Mouse (Mus musculus) brain, embryonic 14.5 days (tissue): ENCODE data around the gene Sox8. TPM values are rescaled to one million over a fixed set of nuclear protein-coding genes. Genes with fewer than 3 reads are reported as not detected.
A peak's percentile ranks its signal among the peaks of the same experiment; 100 is the strongest.

Experiments
- DNase-seq: peaks from one replicate; pipeline ENCODE4 v3.0.0-alpha.2; 2011; ENCODE audit warnings: low read depth
- CTCF ChIP-seq: fragments of 200-500 bp; IDR thresholded peaks from 2 replicates; pipeline ENCODE4 v1.5.1; 2012; ENCODE audit warnings: inconsistent platforms, mild to moderate bottlenecking, moderate library complexity, borderline replicate concordance; ENCODE audit not compliant: insufficient read depth, insufficient read length; ENCODE audit errors: extremely low read depth
- POLR2A ChIP-seq: fragments of 200-500 bp; IDR thresholded peaks from 2 replicates; pipeline ENCODE4 v1.6.1; 2012; ENCODE audit warnings: mild to moderate bottlenecking, inconsistent platforms, borderline replicate concordance; ENCODE audit not compliant: poor library complexity, insufficient read depth, insufficient read length, severe bottlenecking; ENCODE audit errors: extremely low read depth
- polyA plus RNA-seq: library from polyadenylated mRNA; depleted of rRNA; stranded (reverse); fragments of >200 nt; gene quantifications from 2 replicates; pipeline ENCODE4 v1.2.3, GENCODE M21; 2012

Sox8 gene
- polyA plus RNA-seq, 1 experiment: 17.6 TPM

DNA sequence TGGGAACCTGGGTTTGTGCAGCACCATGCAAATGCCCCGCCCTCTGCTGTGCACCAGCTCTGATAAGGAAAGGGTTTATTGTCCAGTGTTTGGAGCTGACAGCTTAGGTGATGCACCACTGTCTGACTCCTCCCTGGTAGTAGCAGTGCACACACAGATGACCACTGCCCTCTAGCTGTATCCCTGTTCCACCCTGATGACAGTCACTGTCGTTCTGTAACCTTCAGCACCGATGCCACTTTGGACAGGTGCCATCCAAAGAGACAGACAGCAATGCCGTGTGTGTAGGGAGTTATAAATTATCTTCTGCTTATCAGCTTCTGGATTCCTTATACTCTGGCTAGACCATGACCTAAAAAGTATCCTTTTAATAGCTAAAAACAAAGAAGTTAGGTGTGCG lies 25.0 kb upstream of the Sox8 start:
- no peak for DNase-seq
- no peak for TF ChIP-seq POLR2A
- no peak for TF ChIP-seq CTCF

GRCm38 (mm10) chr17:25593411-25594261 lies 23.1 kb upstream of the Sox8 start:
- DNase-seq: peak; percentile 34
- TF ChIP-seq CTCF (no peak), POLR2A (no peak)

GRCm38 (mm10) chr17:25592336-25592735 lies 21.9 kb upstream of the Sox8 start:
- TF ChIP-seq CTCF (no peak), POLR2A (no peak)
- no peak for DNase-seq

- TF ChIP-seq CTCF (peak; percentile 35; the same call in 1 of the 2 replicates), POLR2A (no peak)
- DNase-seq: no peak
These were observed 20.5 kb upstream of the Sox8 start for GRCm38 (mm10) chr17:25590985-25591384.

- no peak for TF ChIP-seq POLR2A
- TF ChIP-seq CTCF: no peak
These were observed 19.6 kb upstream of the Sox8 start for GRCm38 (mm10) chr17:25590068-25590467.

GRCm38 (mm10) chr17:25584646-25585045 lies 14.2 kb upstream of the Sox8 start:
- TF ChIP-seq CTCF (no peak), POLR2A (no peak)
- no peak for DNase-seq

More at GRCm38 (mm10) chr17:25590068-25590467, 19.6 kb upstream of the Sox8 start:
- no peak for DNase-seq

DNA sequence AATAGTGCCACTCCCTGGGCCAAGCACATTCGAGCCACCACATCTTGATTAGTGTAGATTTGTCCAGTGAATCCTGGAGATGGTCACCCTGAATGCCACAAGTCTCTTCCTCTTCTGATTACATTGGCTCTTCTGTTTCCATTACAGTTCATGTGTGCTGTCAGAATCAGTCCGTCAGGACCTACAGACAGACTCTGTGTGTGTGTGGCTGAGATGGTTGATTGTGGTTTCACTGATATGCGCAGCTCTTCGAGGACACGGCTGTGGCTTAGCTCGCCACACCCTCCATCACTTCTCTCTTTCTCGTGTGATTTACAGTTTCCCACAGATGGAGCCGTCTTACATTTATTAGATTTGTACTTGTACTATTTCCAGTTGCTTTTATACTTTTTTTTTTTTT lies 13.4 kb upstream of the Sox8 start:
- no peak for DNase-seq
- TF ChIP-seq CTCF (no peak), POLR2A (no peak)

DNA sequence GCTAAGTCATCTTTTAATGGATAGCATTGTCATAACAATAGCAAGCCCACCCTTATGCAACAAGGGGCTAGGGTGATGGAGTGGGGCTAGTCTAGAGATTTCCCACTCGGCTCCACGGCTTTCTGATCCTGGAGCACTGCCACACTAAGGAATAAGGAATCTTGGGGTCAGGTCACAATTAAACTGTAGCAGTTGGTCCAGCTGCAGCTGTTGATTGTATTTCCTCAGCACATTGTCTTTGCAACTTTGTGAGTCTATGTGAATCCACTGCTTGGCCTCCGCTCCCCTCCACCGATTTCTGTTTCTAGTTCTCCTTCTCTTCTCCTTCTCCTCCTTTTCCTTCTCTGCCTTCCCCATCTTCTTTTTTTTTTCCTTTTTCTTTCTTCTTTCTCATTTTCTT lies 12.6 kb upstream of the Sox8 start:
- TF ChIP-seq POLR2A (no peak), CTCF (no peak)
- no peak for DNase-seq

GRCm38 (mm10) chr17:25582076-25582475 lies 11.6 kb upstream of the Sox8 start:
- TF ChIP-seq POLR2A (no peak), CTCF (no peak)
- DNase-seq: no peak

GRCm38 (mm10) chr17:25579332-25580047 lies 9.0 kb upstream of the Sox8 start:
- DNase-seq: no peak
- TF ChIP-seq CTCF (no peak), POLR2A (no peak)

DNA sequence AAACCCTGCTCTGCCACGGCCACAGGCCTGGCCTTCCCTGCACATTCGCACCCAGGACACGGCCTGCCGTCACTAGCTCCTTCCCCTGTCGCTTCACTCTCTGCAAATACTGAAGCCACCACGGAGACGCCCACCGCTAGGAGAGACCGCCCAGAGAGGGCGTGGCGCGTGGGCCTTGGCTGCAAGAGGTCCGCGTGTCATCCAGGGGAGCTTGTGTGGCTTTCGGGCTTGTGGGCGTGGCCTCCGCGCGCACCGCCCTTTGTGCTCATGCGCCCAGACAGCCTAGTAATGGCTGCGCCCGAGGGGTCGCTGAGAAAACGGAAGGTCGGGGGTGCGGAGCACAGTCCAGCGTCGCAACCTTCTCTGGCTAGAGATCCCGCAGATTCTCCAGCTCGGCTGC lies 8.4 kb upstream of the Sox8 start, which contains the start of gene Lmf1:
Lmf1 (plus strand) TSS at position 166 of the 400 bp plus-strand sequence.
- TF ChIP-seq CTCF (no peak), POLR2A (peak; percentile 60; the same call in 1 of the 2 replicates)
- peak; percentile 98 for DNase-seq

DNA sequence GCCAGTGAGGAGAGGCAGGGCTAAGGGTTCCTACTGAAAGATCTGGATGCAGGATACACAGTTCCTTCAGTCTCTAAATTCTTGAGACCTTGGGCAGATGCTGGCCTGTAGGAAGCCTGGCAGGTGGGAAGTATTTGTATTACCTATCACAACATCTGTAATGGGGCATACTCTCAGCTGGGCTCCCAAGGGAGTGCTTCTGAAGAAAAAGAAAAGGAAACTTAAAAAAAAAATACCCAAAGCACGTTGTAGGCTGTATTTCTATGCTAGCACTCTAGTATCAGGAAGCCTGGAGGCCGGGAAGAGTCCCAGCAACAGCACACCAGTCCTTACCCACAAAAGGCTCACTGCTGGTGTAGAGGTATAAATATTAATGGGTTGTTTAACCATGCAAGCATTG lies 7.2 kb upstream of the Sox8 start:
- no peak for DNase-seq
- TF ChIP-seq POLR2A: no peak
- TF ChIP-seq CTCF: no peak

GRCm38 (mm10) chr17:25577263-25577662 lies 6.8 kb upstream of the Sox8 start:
- no peak for TF ChIP-seq POLR2A
- TF ChIP-seq CTCF: no peak
- peak; percentile 10 for DNase-seq
